In genomic region chr10:59113386-59113785, GRCm38 (mm10) we compare ENCODE assay signal across 17 mouse cellular contexts.
"Had no signal": no experiment of that assay in that cellular context is flagged by ENCODE, and none has a peak within 500 bp of the region (broad histone marks: within the 10 kb centered on the region; RNA-seq: fewer than 3 reads in every experiment).

No protein-coding gene starts in this region.

- H3K4me3 ChIP-seq: liver, embryonic 13.5 days; liver, embryonic 15.5 days; lung, embryonic 15.5 days; megakaryocyte, embryonic 14.5 days; midbrain, embryonic 13.5 days; midbrain, embryonic 15.5 days; neural tube, embryonic 12.5 days; stomach, embryonic 15.5 days had no signal

- H3K4me2 ChIP-seq: liver, embryonic 11.5 days; liver, embryonic 13.5 days; liver, embryonic 15.5 days; lung, embryonic 15.5 days; midbrain, embryonic 11.5 days; midbrain, embryonic 13.5 days; midbrain, embryonic 15.5 days; neural tube, embryonic 12.5 days; stomach, embryonic 15.5 days had no signal

- H3K9ac ChIP-seq: liver, embryonic 13.5 days; liver, embryonic 15.5 days; liver, postnatal 0 days; lung, embryonic 15.5 days; midbrain, embryonic 13.5 days; midbrain, embryonic 15.5 days; neural tube, embryonic 12.5 days; stomach, embryonic 15.5 days had no signal

- H3K4me1 ChIP-seq: liver, embryonic 13.5 days; liver, embryonic 15.5 days; midbrain, embryonic 13.5 days; midbrain, embryonic 15.5 days; neural tube, embryonic 12.5 days; stomach, embryonic 15.5 days had no signal

- H3K9me3 ChIP-seq: liver, embryonic 13.5 days; liver, embryonic 15.5 days; lung, embryonic 15.5 days; midbrain, embryonic 13.5 days; midbrain, embryonic 15.5 days; stomach, embryonic 15.5 days had no signal

- H3K27me3 ChIP-seq: liver, embryonic 13.5 days; liver, embryonic 15.5 days; lung, embryonic 15.5 days; midbrain, embryonic 13.5 days; midbrain, embryonic 15.5 days; neural tube, embryonic 12.5 days; stomach, embryonic 15.5 days had no signal

- DNase-seq: liver, embryonic 13.5 days; liver, postnatal 0 days; right cerebral cortex, postnatal 14 days; thymus, adult 2 months; thymus, postnatal 25 days; thymus, postnatal 4 days had no signal

- ATAC-seq: liver, postnatal 0 days; midbrain, embryonic 13.5 days; midbrain, embryonic 15.5 days had no signal

- H3K36me3 ChIP-seq: liver, embryonic 13.5 days; liver, embryonic 15.5 days; lung, embryonic 15.5 days; midbrain, embryonic 13.5 days; midbrain, embryonic 15.5 days; stomach, embryonic 15.5 days had no signal

- H3K27ac ChIP-seq: liver, embryonic 13.5 days; liver, embryonic 15.5 days; lung, embryonic 15.5 days; macrophage; midbrain, embryonic 13.5 days; midbrain, embryonic 15.5 days; neural tube, embryonic 12.5 days; stomach, embryonic 15.5 days; stomach, postnatal 0 days had no signal
